Mouse (Mus musculus) midbrain, embryonic 15.5 days (tissue): ENCODE data around the gene Hist2h2ab. TPM values are rescaled to one million over a fixed set of nuclear protein-coding genes. Genes with fewer than 3 reads are reported as not detected.
"Not testable (repeated sequence)": the region's sequence is repeated elsewhere in the genome, so short reads cannot be mapped to it uniquely, and the experiment has no call there.

Experiments
- ATAC-seq: fragments of 200-750 bp; cut with Nextera tagmentation; replicated peaks from 2 replicates; pipeline ENCODE4 v1.8.0; 2017; ENCODE audit warnings: moderate TSS enrichment
- H3K27ac ChIP-seq: fragments of 300-500 bp; sonication (generic); 2 replicates; pipeline ENCODE4 v1.5.1; 2015; ENCODE audit warnings: mild to moderate bottlenecking, inconsistent platforms
- H3K27me3 ChIP-seq: fragments of 300-500 bp; sonication (generic); replicated peaks from 2 replicates; pipeline ENCODE4 v1.6.1; 2015; ENCODE audit warnings: inconsistent platforms
- H3K36me3 ChIP-seq: fragments of 300-500 bp; sonication (generic); replicated peaks from 2 replicates; pipeline ENCODE4 v1.6.1; 2015; ENCODE audit warnings: inconsistent platforms
- H3K4me1 ChIP-seq: fragments of 300-500 bp; sonication (generic); 2 replicates; pipeline ENCODE4 v1.6.1; 2015; ENCODE audit warnings: inconsistent platforms
- H3K4me2 ChIP-seq: fragments of 300-500 bp; sonication (generic); 2 replicates; pipeline ENCODE4 v1.6.1; 2015; ENCODE audit warnings: inconsistent platforms, mild to moderate bottlenecking, moderate library complexity
- H3K4me3 ChIP-seq: fragments of 300-500 bp; sonication (generic); 2 replicates; pipeline ENCODE4 v1.5.1; 2015; ENCODE audit warnings: mild to moderate bottlenecking, inconsistent platforms
- H3K9ac ChIP-seq: fragments of 300-500 bp; sonication (generic); 2 replicates; pipeline ENCODE4 v1.6.1; 2015; ENCODE audit warnings: mild to moderate bottlenecking, inconsistent platforms
- H3K9me3 ChIP-seq: fragments of 300-500 bp; sonication (generic); 2 replicates; pipeline ENCODE4 v1.6.1; 2016; ENCODE audit warnings: inconsistent platforms
- WGBS: fragments of 180-500 bp; shearing (Covaris S2); methylation state at CpG from one replicate; pipeline ENCODE4 v1.1.7; 2015; ENCODE audit warnings: mixed read lengths; 5-methylcytosine and 5-hydroxymethylcytosine counted together
- polyA plus RNA-seq: library from polyadenylated mRNA; unstranded; fragments of >200 nt; fragmentation: Nextera tagmentation; extraction: Ambion mirVana; gene quantifications from 2 replicates; pipeline ENCODE4 v1.2.1, GENCODE M21; 2015

Hist2h2ab gene
- 0.92 TPM in 1 of 2 replicates, not detected in the other for polyA plus RNA-seq

- Histone ChIP-seq H3K36me3 (no peaks in the 10 kb centered on the region), H3K4me1 (peaks cover 23% of the 10 kb centered on the region), H3K4me3 (peak within 1 kb of the TSS; percentile 74), H3K9me3 (no peaks in the 10 kb centered on the region), H3K27me3 (no peaks in the 10 kb centered on the region), H3K27ac (peak within 1 kb of the TSS; percentile 98), H3K9ac (peak within 1 kb of the TSS; percentile 87), H3K4me2 (peak within 1 kb of the TSS; percentile 93)
- WGBS = under 1% methylated on average over 37 of the region's 37 CpGs
- ATAC-seq = peak; percentile 94
Observed at GRCm38 (mm10) chr3:96219661-96220130, at the start of gene Hist2h2ab, which contains the start of gene Bola1. Hist2h2ab (plus strand) TSS chr3:96219865. Bola1 (minus strand) TSS chr3:96219709.

- peaks cover 43% of the 10 kb centered on the region for H3K4me1 ChIP-seq
- ATAC-seq = no peak
- no peak overlapping the region for H3K9ac ChIP-seq
- peaks cover 8% of the 10 kb centered on the region; the same call in 1 of the 2 replicates for H3K36me3 ChIP-seq
- 84% methylated on average over 4 of the region's 4 CpGs for WGBS
- no peak overlapping the region for H3K4me2 ChIP-seq
- no peaks in the 10 kb centered on the region for H3K27me3 ChIP-seq
- no peaks in the 10 kb centered on the region for H3K9me3 ChIP-seq
- H3K27ac ChIP-seq = no peak overlapping the region
- no peak overlapping the region for H3K4me3 ChIP-seq
Observed at GRCm38 (mm10) chr3:96170276-96170675, 49.4 kb upstream of the Hist2h2ab start.

GRCm38 (mm10) chr3:96170976-96171545 is 48.6 kb upstream of the Hist2h2ab start:
- peak overlapping the region; percentile 98 for H3K4me2 ChIP-seq
- no peaks in the 10 kb centered on the region for H3K9me3 ChIP-seq
- H3K4me3 ChIP-seq = peak overlapping the region; percentile 91
- no peaks in the 10 kb centered on the region for H3K27me3 ChIP-seq
- peaks cover 12% of the 10 kb centered on the region; the same call in 1 of the 2 replicates for H3K36me3 ChIP-seq
- ATAC-seq = no peak
- peak overlapping the region; percentile 99 for H3K27ac ChIP-seq
- 74% methylated on average over 10 of the region's 10 CpGs for WGBS
- peaks cover 44% of the 10 kb centered on the region for H3K4me1 ChIP-seq
- peak overlapping the region; percentile 89 for H3K9ac ChIP-seq

- peak overlapping the region; percentile 98 for H3K4me2 ChIP-seq
- WGBS = 19% methylated on average over 18 of the region's 18 CpGs
- peaks cover 44% of the 10 kb centered on the region for H3K4me1 ChIP-seq
- ATAC-seq = peak; percentile 28
- H3K4me3 ChIP-seq = peak overlapping the region; percentile 91
- H3K27me3 ChIP-seq = no peaks in the 10 kb centered on the region
- H3K36me3 ChIP-seq = peaks cover 17% of the 10 kb centered on the region; the same call in 1 of the 2 replicates
- peak overlapping the region; percentile 89 for H3K9ac ChIP-seq
- peak overlapping the region; percentile 99 for H3K27ac ChIP-seq
- H3K9me3 ChIP-seq = no peaks in the 10 kb centered on the region
Observed at GRCm38 (mm10) chr3:96171583-96172196, 48.0 kb upstream of the Hist2h2ab start.

- H3K4me2 ChIP-seq = peak within 1 kb of the TSS; percentile 98
- under 1% methylated on average over 53 of the region's 58 CpGs for WGBS
- H3K9ac ChIP-seq = peak within 1 kb of the TSS; percentile 89
- peaks cover 44% of the 10 kb centered on the region for H3K4me1 ChIP-seq
- H3K4me3 ChIP-seq = peak within 1 kb of the TSS; percentile 91
- H3K36me3 ChIP-seq = peaks cover 19% of the 10 kb centered on the region; the same call in 1 of the 2 replicates
- H3K27me3 ChIP-seq = no peaks in the 10 kb centered on the region
- H3K27ac ChIP-seq = peak within 1 kb of the TSS; percentile 99
- no peaks in the 10 kb centered on the region for H3K9me3 ChIP-seq
- peak; percentile 93 for ATAC-seq
Observed at GRCm38 (mm10) chr3:96172197-96173178, 47.2 kb upstream of the Hist2h2ab start, which contains the start of gene Sf3b4. Sf3b4 (plus strand) TSS chr3:96172332.

GRCm38 (mm10) chr3:96173185-96173584 is 46.5 kb upstream of the Hist2h2ab start:
- ATAC-seq = no peak
- peak overlapping the region; percentile 75 for H3K9ac ChIP-seq
- no peaks in the 10 kb centered on the region for H3K9me3 ChIP-seq
- H3K36me3 ChIP-seq = peaks cover 24% of the 10 kb centered on the region; the same call in 1 of the 2 replicates
- H3K4me2 ChIP-seq = peak overlapping the region; percentile 98
- WGBS = 37% methylated on average over 7 of the region's 7 CpGs
- peak overlapping the region; percentile 91 for H3K4me3 ChIP-seq
- H3K27ac ChIP-seq = no peak overlapping the region
- H3K27me3 ChIP-seq = no peaks in the 10 kb centered on the region
- H3K4me1 ChIP-seq = peaks cover 44% of the 10 kb centered on the region

GRCm38 (mm10) chr3:96174042-96174441 is 45.6 kb upstream of the Hist2h2ab start:
- ATAC-seq, H3K9ac ChIP-seq, H3K27ac ChIP-seq, H3K9me3 ChIP-seq, H3K4me3 ChIP-seq, H3K27me3 ChIP-seq: not testable (repeated sequence)
- WGBS = 75% methylated on average over 4 of the region's 4 CpGs
- H3K4me1 ChIP-seq = peaks cover 44% of the 10 kb centered on the region
- peaks cover 28% of the 10 kb centered on the region; the same call in 1 of the 2 replicates for H3K36me3 ChIP-seq
- H3K4me2 ChIP-seq = 0 out of 2 replicates have a peak overlapping the region, but pooled peaks have one; percentile 1

- Histone ChIP-seq H3K4me1 (peaks cover 44% of the 10 kb centered on the region), H3K27me3 (no peaks in the 10 kb centered on the region), H3K36me3 (peaks cover 28% of the 10 kb centered on the region; the same call in 1 of the 2 replicates), H3K9me3 (no peaks in the 10 kb centered on the region), H3K27ac (no peak overlapping the region), H3K9ac (no peak overlapping the region), H3K4me2 (no peak overlapping the region), H3K4me3 (no peak overlapping the region)
- no peak for ATAC-seq
- 94% methylated on average over 6 of the region's 6 CpGs for WGBS
Observed at GRCm38 (mm10) chr3:96175251-96175650, 44.4 kb upstream of the Hist2h2ab start.

- H3K9ac ChIP-seq = no peak overlapping the region
- H3K36me3 ChIP-seq = peaks cover 28% of the 10 kb centered on the region; the same call in 1 of the 2 replicates
- no peaks in the 10 kb centered on the region for H3K27me3 ChIP-seq
- ATAC-seq = no peak
- peaks cover 42% of the 10 kb centered on the region for H3K4me1 ChIP-seq
- no peak overlapping the region for H3K4me2 ChIP-seq
- no peak overlapping the region for H3K4me3 ChIP-seq
- no peak overlapping the region for H3K27ac ChIP-seq
- no peaks in the 10 kb centered on the region for H3K9me3 ChIP-seq
- 93% methylated on average over 4 of the region's 4 CpGs for WGBS
Observed at GRCm38 (mm10) chr3:96178427-96178826, 41.2 kb upstream of the Hist2h2ab start.

- ATAC-seq = no peak
- no peak overlapping the region for H3K9ac ChIP-seq
- H3K27me3 ChIP-seq = no peaks in the 10 kb centered on the region
- WGBS = 84% methylated on average over 2 of the region's 2 CpGs
- H3K4me1 ChIP-seq = peaks cover 42% of the 10 kb centered on the region
- peaks cover 28% of the 10 kb centered on the region; the same call in 1 of the 2 replicates for H3K36me3 ChIP-seq
- no peak overlapping the region for H3K4me3 ChIP-seq
- no peaks in the 10 kb centered on the region for H3K9me3 ChIP-seq
- H3K27ac ChIP-seq = no peak overlapping the region
- H3K4me2 ChIP-seq = no peak overlapping the region
Observed at GRCm38 (mm10) chr3:96178902-96179301, 40.8 kb upstream of the Hist2h2ab start.

- H3K9ac ChIP-seq = no peak overlapping the region
- H3K36me3 ChIP-seq = peaks cover 26% of the 10 kb centered on the region; the same call in 1 of the 2 replicates
- no peaks in the 10 kb centered on the region for H3K9me3 ChIP-seq
- H3K4me1 ChIP-seq = peaks cover 36% of the 10 kb centered on the region
- H3K27me3 ChIP-seq = no peaks in the 10 kb centered on the region
- H3K27ac ChIP-seq = no peak overlapping the region
- no peak for ATAC-seq
- no peak overlapping the region for H3K4me2 ChIP-seq
- 66% methylated on average over 4 of the region's 4 CpGs for WGBS
- H3K4me3 ChIP-seq = no peak overlapping the region
Observed at GRCm38 (mm10) chr3:96179531-96179930, 40.1 kb upstream of the Hist2h2ab start.
